Mouse (Mus musculus) embryonic facial prominence, embryonic 14.5 days (tissue): ENCODE measurements at regions not wholly inside any gene's neighbourhood (a gene's known extent, or its start where the extent isn't known, plus 50 kb on each side); places are given as distances from the start of the nearest gene placed in this dataset.
A peak's percentile ranks its signal among the peaks of the same experiment; 100 is the strongest.

ENCODE experiments used
- ATAC-seq: fragments of 200-750 bp; cut with Nextera tagmentation; 2 replicates; pipeline ENCODE4 v1.8.0; 2017; ENCODE audit warnings: low read depth, moderate number of reproducible peaks, moderate TSS enrichment
- DNase-seq: peaks from one replicate; pipeline ENCODE4 v3.0.0-alpha.2; 2015; ENCODE audit warnings: low spot score
- H3K27ac ChIP-seq: fragments of 300-500 bp; sonication (generic); replicated peaks from 2 replicates; pipeline ENCODE4 v1.5.1; 2014; ENCODE audit warnings: low read depth, mild to moderate bottlenecking, low read length, moderate library complexity
- H3K27me3 ChIP-seq: fragments of 300-500 bp; sonication (generic); replicated peaks from 2 replicates; pipeline ENCODE4 v1.6.1; 2014; ENCODE audit warnings: low read length; ENCODE audit not compliant: control insufficient read depth, insufficient read depth
- H3K36me3 ChIP-seq: fragments of 300-500 bp; sonication (generic); 2 replicates; pipeline ENCODE4 v1.6.1; 2014; ENCODE audit warnings: low read length, mixed read lengths; ENCODE audit not compliant: control insufficient read depth, insufficient read depth
- H3K4me1 ChIP-seq: fragments of 300-500 bp; sonication (generic); 2 replicates; pipeline ENCODE4 v1.6.1; 2014; ENCODE audit warnings: antibody characterized with exemption, low read length; ENCODE audit not compliant: control insufficient read depth, insufficient read depth
- H3K4me2 ChIP-seq: fragments of 300-500 bp; sonication (generic); 2 replicates; pipeline ENCODE4 v1.6.1; 2014; ENCODE audit warnings: low read depth, mild to moderate bottlenecking, low read length, moderate library complexity, mixed read lengths
- H3K4me3 ChIP-seq: fragments of 300-500 bp; sonication (generic); 2 replicates; pipeline ENCODE4 v1.5.1; 2014; ENCODE audit warnings: low read depth, mild to moderate bottlenecking, low read length
- H3K9ac ChIP-seq: fragments of 300-500 bp; sonication (generic); 2 replicates; pipeline ENCODE4 v1.6.1; 2014; ENCODE audit warnings: low read depth, mild to moderate bottlenecking, low read length, moderate library complexity, mixed read lengths
- H3K9me3 ChIP-seq: fragments of 300-500 bp; sonication (generic); 2 replicates; pipeline ENCODE4 v1.6.1; 2016; ENCODE audit warnings: low read length; ENCODE audit not compliant: control insufficient read depth
- WGBS: fragments of 180-500 bp; shearing (Covaris S2); extraction: QIAGEN DNeasy Blood & Tissue Kit; methylation state at CpG from one replicate; pipeline ENCODE4 v1.1.7; 2014; 5-methylcytosine and 5-hydroxymethylcytosine counted together

DNA sequence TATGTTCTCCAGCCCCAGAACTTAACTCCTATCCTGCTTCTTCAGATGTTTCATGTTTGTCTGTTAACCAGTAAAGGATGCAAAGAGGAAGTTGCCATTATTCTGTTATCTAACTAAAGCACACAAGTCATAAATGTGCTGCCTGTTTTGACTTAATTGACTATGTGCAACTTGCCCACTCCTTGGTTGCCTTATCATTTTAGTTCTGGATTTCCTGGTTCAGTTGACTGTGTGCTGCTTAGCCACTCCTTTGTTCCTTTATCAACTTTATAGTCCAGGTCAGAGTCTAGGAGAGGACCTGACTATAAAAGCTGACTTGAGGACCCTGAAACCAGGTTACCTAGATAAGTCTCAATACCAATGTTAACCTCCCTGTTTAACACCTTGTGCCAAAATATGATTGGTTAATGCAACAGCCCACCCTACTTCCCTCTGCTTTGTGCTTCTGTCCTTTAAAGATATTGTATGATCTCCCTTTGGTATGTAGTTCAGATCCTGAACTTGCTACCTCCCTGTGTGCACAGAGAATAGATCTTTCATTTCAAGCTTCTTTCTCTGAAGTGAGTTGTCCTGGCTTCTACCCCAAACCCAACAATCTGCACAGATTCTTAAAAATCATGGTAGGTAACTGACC lies 721.2 kb upstream of the Lcorl start:
- Histone ChIP-seq H3K27me3 (no peaks in the 10 kb centered on the region), H3K27ac (no peak overlapping the region), H3K36me3 (no peaks in the 10 kb centered on the region), H3K9ac (no peak overlapping the region), H3K4me2 (no peak overlapping the region), H3K4me3 (no peak overlapping the region), H3K4me1 (no peaks in the 10 kb centered on the region), H3K9me3 (no peaks in the 10 kb centered on the region)
- DNase-seq (no peak), ATAC-seq (no peak)

DNA sequence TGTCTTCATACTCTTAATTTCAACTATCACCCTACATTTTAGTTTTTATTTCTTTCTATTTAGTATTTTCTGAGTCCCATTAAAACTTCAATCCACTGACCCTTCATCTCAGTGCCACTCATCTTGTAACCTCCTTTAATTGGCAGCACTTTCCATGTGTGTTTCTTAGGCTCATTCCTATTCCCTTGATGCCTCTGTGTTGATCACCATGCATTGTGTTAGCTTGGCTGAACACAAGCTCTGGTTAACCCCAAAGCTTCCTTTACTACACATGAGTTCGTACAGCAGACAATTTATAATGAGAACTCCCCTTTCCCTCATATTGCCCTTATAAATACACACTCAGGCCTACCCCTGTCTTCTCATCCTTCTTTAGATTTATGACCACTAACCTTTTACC lies 716.5 kb upstream of the Lcorl start:
- Histone ChIP-seq H3K27ac (no peak overlapping the region), H3K4me2 (no peak overlapping the region), H3K36me3 (no peaks in the 10 kb centered on the region), H3K9me3 (no peaks in the 10 kb centered on the region), H3K27me3 (no peaks in the 10 kb centered on the region), H3K4me1 (no peaks in the 10 kb centered on the region), H3K9ac (no peak overlapping the region), H3K4me3 (no peak overlapping the region)
- 75% methylated on average over 1 of the region's 1 CpGs for WGBS
- ATAC-seq, result no peak
- DNase-seq, result no peak

DNA sequence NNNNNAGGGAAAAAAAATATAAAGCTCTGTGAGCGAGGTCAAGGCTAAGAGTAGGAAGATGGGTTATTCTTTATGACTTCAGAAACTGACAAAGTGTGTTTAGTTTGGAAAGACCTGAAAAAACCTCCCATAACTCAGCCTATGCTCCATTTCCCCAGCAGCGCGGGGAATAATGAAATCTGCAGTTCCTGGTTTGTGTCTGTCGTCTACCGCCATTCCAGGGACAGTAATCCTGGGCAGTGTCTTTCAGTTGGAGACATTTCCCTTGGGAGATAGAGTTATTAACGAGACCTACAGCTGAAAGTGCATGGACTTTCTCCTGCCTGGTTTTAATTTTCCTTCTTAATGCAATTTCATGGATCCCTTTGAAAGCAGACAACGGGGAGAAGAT lies 715.9 kb upstream of the Lcorl start:
- Histone ChIP-seq H3K9me3 (no peaks in the 10 kb centered on the region), H3K4me3 (no peak overlapping the region), H3K27ac (no peak overlapping the region), H3K9ac (no peak overlapping the region), H3K27me3 (no peaks in the 10 kb centered on the region), H3K4me1 (no peaks in the 10 kb centered on the region), H3K4me2 (no peak overlapping the region), H3K36me3 (no peaks in the 10 kb centered on the region)
- DNase-seq (peak; percentile 66), ATAC-seq (peak; percentile 62; the same call in 1 of the 2 replicates)
- 45% methylated on average over 7 of the region's 7 CpGs for WGBS

DNA sequence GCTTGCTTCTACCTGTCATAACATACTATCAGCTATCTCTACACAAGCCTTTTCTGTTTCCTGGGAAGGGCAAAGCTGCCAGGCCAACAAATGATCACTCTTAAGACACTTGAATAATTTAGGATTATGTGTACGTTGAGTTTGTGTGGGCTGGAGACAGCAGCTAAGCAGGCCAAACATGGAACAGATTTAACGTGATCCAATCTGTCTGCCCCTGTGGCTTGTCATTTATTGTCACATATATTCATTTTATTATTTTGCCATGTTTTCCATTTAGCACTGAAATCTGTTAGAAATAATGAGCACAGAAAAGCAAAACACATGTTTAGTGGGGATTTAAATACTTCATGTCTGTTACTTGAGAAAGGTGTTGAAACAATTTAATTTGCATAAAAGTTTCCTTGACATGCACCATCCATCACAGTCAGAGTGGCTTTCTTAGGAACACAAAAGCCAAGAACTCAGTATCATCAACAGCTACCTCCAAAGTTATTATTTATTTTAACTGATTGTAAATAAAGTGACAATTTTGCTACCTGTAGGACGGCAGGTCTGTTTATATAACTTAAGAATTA lies 699.4 kb upstream of the Lcorl start:
- WGBS, result 55% methylated on average over 3 of the region's 3 CpGs
- H3K9me3 ChIP-seq, result no peaks in the 10 kb centered on the region
- H3K9ac ChIP-seq, result no peak overlapping the region
- no peak overlapping the region for H3K4me3 ChIP-seq
- no peak overlapping the region for H3K27ac ChIP-seq
- no peaks in the 10 kb centered on the region for H3K4me1 ChIP-seq
- H3K36me3 ChIP-seq, result no peaks in the 10 kb centered on the region
- no peaks in the 10 kb centered on the region for H3K27me3 ChIP-seq
- ATAC-seq, result no peak
- peak; percentile 1 for DNase-seq
- no peak overlapping the region for H3K4me2 ChIP-seq

DNA sequence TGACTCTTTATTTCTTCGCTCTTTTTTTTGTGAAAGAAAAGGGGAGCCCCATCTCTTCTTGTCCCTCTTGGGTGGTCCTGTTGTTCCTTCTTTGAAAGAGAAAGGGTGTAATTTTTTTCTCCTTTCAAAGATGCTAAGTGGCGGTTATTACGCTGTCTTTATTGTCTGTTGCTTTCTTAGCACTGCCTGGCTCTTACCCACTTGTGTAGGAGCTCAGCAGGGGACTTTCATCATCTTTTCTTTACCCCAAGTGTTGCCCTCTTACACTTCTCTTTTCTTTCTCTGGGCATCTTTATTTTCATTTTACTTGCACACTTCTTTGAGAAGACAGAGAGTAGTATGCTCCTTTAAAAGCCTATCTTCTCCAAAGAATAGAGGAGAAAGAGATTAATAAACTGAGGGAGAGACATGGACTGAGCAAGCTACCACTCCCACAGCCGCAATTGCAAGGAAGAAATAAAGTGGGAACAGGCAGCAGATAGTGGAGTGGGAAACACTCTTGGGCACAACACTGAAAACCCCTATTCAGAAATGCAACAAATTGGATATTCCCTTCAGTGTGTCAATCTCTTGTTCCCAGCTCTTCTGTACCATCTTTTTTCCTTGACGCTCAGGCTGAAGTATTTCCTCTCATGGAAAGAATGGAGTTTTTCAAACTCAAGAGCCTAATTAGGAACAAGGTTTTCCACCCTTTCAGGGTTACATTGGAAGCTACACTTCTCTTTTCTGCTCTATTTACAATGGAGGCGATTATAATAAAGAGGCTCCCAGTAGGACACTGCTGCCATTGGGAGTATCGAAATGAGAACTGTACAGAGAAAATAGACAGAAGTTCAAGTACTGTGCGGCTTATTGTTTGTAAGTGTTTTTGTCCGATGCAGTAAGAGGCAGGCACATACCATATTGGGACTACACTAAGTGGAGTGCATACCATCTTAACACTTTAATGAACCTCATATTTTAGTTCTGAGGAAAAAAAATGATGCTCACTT lies 684.2 kb upstream of the Lcorl start:
- Histone ChIP-seq H3K27me3 (no peaks in the 10 kb centered on the region), H3K4me3 (no peak overlapping the region), H3K9ac (no peak overlapping the region), H3K9me3 (no peaks in the 10 kb centered on the region), H3K27ac (no peak overlapping the region), H3K36me3 (no peaks in the 10 kb centered on the region), H3K4me2 (no peak overlapping the region), H3K4me1 (no peaks in the 10 kb centered on the region)
- DNase-seq (no peak), ATAC-seq (no peak)
- 84% methylated on average over 9 of the region's 9 CpGs for WGBS
